Mouse (Mus musculus) myocyte (in vitro differentiated cells): ENCODE data around the gene Tmf1.

Experiments used
- CEBPB ChIP-seq: IDR thresholded peaks from 2 replicates; pipeline ENCODE4 v1.6.1; 2011; ENCODE audit warnings: mild to moderate bottlenecking, moderate library complexity; ENCODE audit not compliant: poor library complexity, insufficient read depth, severe bottlenecking
- E2F4 ChIP-seq: IDR thresholded peaks from one replicate; pipeline ENCODE4 v1.6.1; 2011; ENCODE audit warnings: mild to moderate bottlenecking, control low read depth, moderate library complexity; ENCODE audit not compliant: insufficient read depth
- MAX ChIP-seq: IDR thresholded peaks from one replicate; pipeline ENCODE4 v1.6.1; 2011; ENCODE audit warnings: low read depth, mild to moderate bottlenecking, control low read depth
- MYOD1 ChIP-seq, 3 experiments: IDR thresholded peaks; one replicate each; pipeline ENCODE4 v1.6.1; 2011; ENCODE audit warnings: control low read depth in 2 of 3, low read depth in 2 of 3, mild to moderate bottlenecking in 2 of 3, moderate library complexity in 1 of 3; ENCODE audit not compliant: insufficient read length in 2 of 3, control insufficient read depth in 1 of 3
- MYOG ChIP-seq, 3 experiments: IDR thresholded peaks; one replicate each; pipeline ENCODE4 v1.6.1; 2011; ENCODE audit warnings: control low read depth in 2 of 3, low read depth in 2 of 3, mild to moderate bottlenecking in 2 of 3; ENCODE audit not compliant: insufficient read length in 2 of 3, control insufficient read depth in 1 of 3, insufficient read depth in 1 of 3
- POLR2A ChIP-seq: IDR thresholded peaks from one replicate; pipeline ENCODE4 v1.6.1; 2011; ENCODE audit warnings: low read depth, mild to moderate bottlenecking, control low read depth, moderate library complexity; ENCODE audit not compliant: insufficient read length
- POLR2AphosphoS2 ChIP-seq: IDR thresholded peaks from one replicate; pipeline ENCODE4 v1.6.1; 2011; ENCODE audit warnings: low read depth, control low read depth; ENCODE audit not compliant: insufficient read length
- REST ChIP-seq: IDR thresholded peaks from one replicate; pipeline ENCODE4 v1.6.1; 2011; ENCODE audit warnings: mild to moderate bottlenecking, control low read depth, moderate library complexity; ENCODE audit not compliant: insufficient read depth, insufficient read length
- SRF ChIP-seq: IDR thresholded peaks from one replicate; pipeline ENCODE4 v1.6.1; 2011; ENCODE audit warnings: low read depth; ENCODE audit not compliant: control insufficient read depth, insufficient read length
- TCF12 ChIP-seq: IDR thresholded peaks from one replicate; pipeline ENCODE4 v1.6.1; 2011; ENCODE audit warnings: mild to moderate bottlenecking, control low read depth; ENCODE audit not compliant: poor library complexity, insufficient read depth, severe bottlenecking
- TCF3 ChIP-seq: IDR thresholded peaks from one replicate; pipeline ENCODE4 v1.6.1; 2011; ENCODE audit warnings: low read depth, control low read depth; ENCODE audit not compliant: insufficient read length
- USF1 ChIP-seq: IDR thresholded peaks from one replicate; pipeline ENCODE4 v1.6.1; 2011; ENCODE audit warnings: low read depth, mild to moderate bottlenecking, control low read depth, moderate library complexity

DNA sequence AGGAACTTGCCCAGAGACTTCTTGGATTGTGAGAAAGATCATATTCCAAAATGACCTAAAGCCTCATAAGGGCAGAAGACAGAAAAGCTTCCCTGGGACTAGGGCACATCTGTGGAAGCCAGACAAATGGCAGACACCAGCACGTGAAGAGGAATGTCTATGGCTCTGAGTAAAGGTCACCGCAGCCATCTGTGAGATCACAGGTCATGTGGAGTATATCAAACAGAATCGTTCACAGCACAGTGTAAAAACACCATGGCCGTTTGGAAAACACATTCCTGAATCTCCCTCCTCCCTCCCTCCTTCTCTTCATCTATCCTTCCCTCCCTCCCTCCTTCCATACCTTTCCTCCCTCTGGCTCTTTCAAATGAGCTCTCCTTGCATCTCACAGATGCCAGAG is 47.1 kb downstream of the Tmf1 start:
- no peak for TF ChIP-seq POLR2A
- TF ChIP-seq REST: no peak
- TF ChIP-seq MYOG (IDR thresholded peaks at IDR 0.05; ENCODE audit: control insufficient read depth in 1 of 3, insufficient read depth in 1 of 3, insufficient read length in 2 of 3, low read depth in 2 of 3): no peak
- TF ChIP-seq E2F4: no peak
- TF ChIP-seq CEBPB: no peak
- TF ChIP-seq USF1: no peak
- TF ChIP-seq MAX: no peak
- TF ChIP-seq TCF12: no peak
- no peak for TF ChIP-seq POLR2AphosphoS2
- TF ChIP-seq MYOD1 (IDR thresholded peaks at IDR 0.05; ENCODE audit: control insufficient read depth in 1 of 3, insufficient read length in 2 of 3, low read depth in 2 of 3): no peak
- no peak for TF ChIP-seq SRF
- no peak for TF ChIP-seq TCF3
